Mouse (Mus musculus) heart, adult 2 months (tissue): ENCODE measurements around the gene Btbd9. TPM values are rescaled to one million over a fixed set of nuclear protein-coding genes. Genes with fewer than 3 reads are reported as not detected.

Source experiments
- DNase-seq, 2 experiments: peaks; one replicate each; pipeline ENCODE4 v3.0.0; 2021
- H3K27ac ChIP-seq: fragments of 200-600 bp; 2 replicates; pipeline ENCODE4 v1.8.1; 2022
- H3K27me3 ChIP-seq: fragments of 200-500 bp; 2 replicates; pipeline ENCODE4 v1.6.1; 2012; ENCODE audit warnings: mild to moderate bottlenecking, low read length, inconsistent platforms, mixed read lengths; ENCODE audit not compliant: control insufficient read depth, insufficient read depth
- H3K36me3 ChIP-seq: fragments of 200-500 bp; 2 replicates; pipeline ENCODE4 v1.6.1; 2012; ENCODE audit warnings: low read length, inconsistent platforms; ENCODE audit not compliant: control insufficient read depth, insufficient read depth
- H3K4me1 ChIP-seq: fragments of 200-500 bp; 2 replicates; pipeline ENCODE4 v1.6.1; 2011; ENCODE audit warnings: low read length; ENCODE audit not compliant: control insufficient read depth, insufficient read depth
- H3K4me3 ChIP-seq: fragments of 200-600 bp; 2 replicates; pipeline ENCODE4 v1.8.1; 2022
- H3K79me2 ChIP-seq: fragments of 200-500 bp; replicated peaks from 2 replicates; pipeline ENCODE4 v1.6.1; 2012; ENCODE audit warnings: mild to moderate bottlenecking, inconsistent platforms, low read length, moderate library complexity, mixed read lengths; ENCODE audit not compliant: control insufficient read depth, insufficient read depth
- H3K9ac ChIP-seq: fragments of 200-500 bp; 2 replicates; pipeline ENCODE4 v1.6.1; 2012; ENCODE audit warnings: low read depth, mild to moderate bottlenecking, control low read depth, inconsistent platforms, low read length, mixed read lengths
- CTCF ChIP-seq: fragments of 200-600 bp; IDR thresholded peaks from 2 replicates; pipeline ENCODE4 v1.8.1; 2022; ENCODE audit warnings: antibody characterized with exemption, mild to moderate bottlenecking, moderate library complexity
- EP300 ChIP-seq: fragments of 200-500 bp; IDR thresholded peaks from 2 replicates; pipeline ENCODE4 v1.6.1; 2011; ENCODE audit warnings: low read depth, low read length, control low read depth; ENCODE audit not compliant: insufficient read depth
- POLR2A ChIP-seq: fragments of 200-500 bp; IDR thresholded peaks from 2 replicates; pipeline ENCODE4 v1.6.1; 2011; ENCODE audit warnings: mild to moderate bottlenecking, low read depth, low read length, control low read depth; ENCODE audit not compliant: insufficient read depth
- WGBS: fragments of 180-500 bp; shearing (Covaris S2); methylation state at CpG from one replicate; pipeline ENCODE4 v1.1.7; 2018; 5-methylcytosine and 5-hydroxymethylcytosine counted together
- intact Hi-C: fragments of 180-260 bp; cut with DNase I; formaldehyde crosslinking; loops from one replicate; pipeline ENCODE4 v1.15.1; 2025
- polyA plus RNA-seq: library from polyadenylated mRNA; depleted of rRNA; stranded (reverse); fragments of >200 nt; gene quantifications from 2 replicates; pipeline ENCODE4 v1.2.3, GENCODE M21; 2012
- total RNA-seq, 2 experiments: library from RNA; stranded (reverse); gene quantifications; 2 replicates each; pipeline ENCODE4 v1.2.3; 2021

The Btbd9 gene
- total and polyA plus RNA-seq, 3 experiments: 8.1 to 22.0 (median 20.9) TPM

- no peaks in the 10 kb centered on the region for H3K27me3 ChIP-seq
- no peaks in the 10 kb centered on the region; the same call in none of the 2 replicates for H3K4me1 ChIP-seq
- H3K4me3 ChIP-seq: no peak overlapping the region
- no peaks in the 10 kb centered on the region for H3K79me2 ChIP-seq
- intact Hi-C loops: no loop called here
- no peak for DNase-seq
- H3K9ac ChIP-seq: no peak overlapping the region
- no peak for TF ChIP-seq EP300
- no peak for TF ChIP-seq CTCF
- no peak for TF ChIP-seq POLR2A
- H3K27ac ChIP-seq: no peak overlapping the region
- no peaks in the 10 kb centered on the region for H3K36me3 ChIP-seq
- 69% methylated on average over 2 of the region's 2 CpGs for WGBS
These were observed 271.5 kb downstream of the Btbd9 start for GRCm38 (mm10) chr17:30304766-30305165.

DNA sequence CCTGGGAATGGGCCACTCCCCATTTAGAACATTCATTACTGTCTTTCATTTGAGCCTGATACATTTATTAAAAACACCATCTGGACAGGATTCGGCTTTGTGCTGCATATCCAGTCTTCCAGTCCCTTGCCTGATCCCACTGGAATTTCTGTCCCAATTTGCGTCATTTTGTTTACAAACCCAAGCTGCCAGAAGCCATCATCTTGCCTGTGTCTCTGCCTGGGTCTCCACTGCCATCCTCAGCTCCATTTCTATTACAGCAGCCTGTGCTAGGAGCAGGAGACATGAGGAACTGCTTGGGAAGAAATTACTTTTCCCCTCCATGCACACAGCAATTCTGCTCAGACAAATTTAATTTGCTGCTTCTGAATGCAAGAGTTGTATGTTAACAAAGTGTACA lies 274.9 kb downstream of the Btbd9 start:
- no peaks in the 10 kb centered on the region; the same call in none of the 2 replicates for H3K4me1 ChIP-seq
- no peak overlapping the region for H3K27ac ChIP-seq
- no peak overlapping the region for H3K4me3 ChIP-seq
- H3K79me2 ChIP-seq: no peaks in the 10 kb centered on the region
- no peak overlapping the region for H3K9ac ChIP-seq
- intact Hi-C loops: no loop called here
- no peaks in the 10 kb centered on the region for H3K27me3 ChIP-seq
- peak; percentile 15; the same call in 1 of the 2 replicates for TF ChIP-seq CTCF
- TF ChIP-seq EP300: no peak
- no peak for TF ChIP-seq POLR2A
- WGBS: 80% methylated on average over 2 of the region's 2 CpGs
- peak in 1 of 2 experiments; percentile 11 for DNase-seq
- no peaks in the 10 kb centered on the region for H3K36me3 ChIP-seq

- no peaks in the 10 kb centered on the region for H3K79me2 ChIP-seq
- no peaks in the 10 kb centered on the region for H3K27me3 ChIP-seq
- no peaks in the 10 kb centered on the region for H3K36me3 ChIP-seq
- WGBS: over 99% methylated on average over 8 of the region's 8 CpGs
- H3K4me3 ChIP-seq: no peak overlapping the region
- H3K9ac ChIP-seq: no peak overlapping the region
- DNase-seq: no peak
- no peak for TF ChIP-seq POLR2A
- TF ChIP-seq CTCF: no peak
- no peak for TF ChIP-seq EP300
- intact Hi-C loops: no loop called here
- no peak overlapping the region for H3K27ac ChIP-seq
- H3K4me1 ChIP-seq: no peaks in the 10 kb centered on the region
These were observed 278.9 kb downstream of the Btbd9 start for GRCm38 (mm10) chr17:30297432-30297831.

DNA sequence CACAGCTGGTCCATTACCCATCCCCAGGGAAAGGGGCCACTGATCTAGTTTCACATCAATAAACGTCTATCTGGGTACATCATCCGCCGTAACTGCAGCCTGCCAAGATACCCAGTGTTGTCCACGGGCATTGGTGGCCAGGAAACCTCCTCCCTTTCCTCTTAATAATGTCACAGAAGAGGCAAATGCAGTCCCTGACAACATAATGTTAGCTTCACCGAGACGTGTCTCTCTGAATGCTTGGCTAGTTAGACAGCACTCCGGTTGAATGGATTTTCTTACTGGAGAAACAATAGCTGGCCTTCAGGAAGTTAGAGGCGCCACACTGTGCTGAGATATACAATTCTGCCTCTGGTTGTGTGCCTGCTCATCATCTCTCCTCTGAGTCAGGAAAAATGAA lies 280.2 kb downstream of the Btbd9 start:
- Histone ChIP-seq H3K4me1 (no peaks in the 10 kb centered on the region), H3K27me3 (no peaks in the 10 kb centered on the region)
- 54% methylated on average over 8 of the region's 8 CpGs for WGBS

GRCm38 (mm10) chr17:30292666-30293065 lies 283.6 kb downstream of the Btbd9 start:
- intact Hi-C loops: no loop called here
- no peak for DNase-seq
- TF ChIP-seq POLR2A (no peak), CTCF (no peak), EP300 (no peak)
- Histone ChIP-seq H3K9ac (no peak overlapping the region), H3K4me1 (no peaks in the 10 kb centered on the region), H3K36me3 (no peaks in the 10 kb centered on the region), H3K27ac (no peak overlapping the region), H3K79me2 (no peaks in the 10 kb centered on the region), H3K4me3 (no peak overlapping the region), H3K27me3 (no peaks in the 10 kb centered on the region)
- 65% methylated on average over 6 of the region's 6 CpGs for WGBS

More for the DNA sequence above, 280.2 kb downstream of the Btbd9 start:
- DNase-seq: no peak
- Histone ChIP-seq H3K79me2 (no peaks in the 10 kb centered on the region), H3K36me3 (no peaks in the 10 kb centered on the region), H3K9ac (no peak overlapping the region), H3K4me3 (no peak overlapping the region), H3K27ac (no peak overlapping the region)
- intact Hi-C loops: no loop called here
- TF ChIP-seq POLR2A: no peak
- no peak for TF ChIP-seq EP300
- TF ChIP-seq CTCF: no peak

DNA sequence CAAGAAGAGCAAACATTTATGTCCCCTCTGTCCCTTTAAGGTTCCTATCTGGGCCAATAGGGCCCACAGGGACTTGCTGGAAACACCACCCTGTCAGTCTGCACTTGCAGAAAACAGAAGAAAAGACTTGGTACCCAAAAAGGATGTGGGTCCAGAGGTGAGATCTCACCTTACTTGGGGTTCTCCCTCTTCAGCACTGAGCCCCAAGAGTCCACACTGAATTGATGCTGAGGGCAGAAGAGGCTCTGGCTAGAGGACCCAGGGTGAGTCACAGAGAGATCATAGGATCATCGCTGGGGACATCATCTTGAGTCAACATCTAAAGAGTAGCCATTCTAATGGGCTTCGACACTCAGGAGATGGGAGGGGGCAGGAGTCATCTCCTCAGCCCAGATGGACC lies 290.6 kb downstream of the Btbd9 start:
- H3K4me1 ChIP-seq: no peaks in the 10 kb centered on the region
- no peak overlapping the region for H3K9ac ChIP-seq
- TF ChIP-seq CTCF: no peak
- no peak for TF ChIP-seq POLR2A
- TF ChIP-seq EP300: no peak
- H3K79me2 ChIP-seq: no peaks in the 10 kb centered on the region
- no peak overlapping the region for H3K4me3 ChIP-seq
- DNase-seq: no peak
- no peak overlapping the region for H3K27ac ChIP-seq
- H3K36me3 ChIP-seq: no peaks in the 10 kb centered on the region
- intact Hi-C loops: no loop called here
- H3K27me3 ChIP-seq: no peaks in the 10 kb centered on the region
- WGBS: 95% methylated on average over 2 of the region's 2 CpGs
